Mouse (Mus musculus) urinary bladder, postnatal 0 days (tissue): ENCODE data around the gene Eps8l3. TPM values are rescaled to one million over a fixed set of nuclear protein-coding genes. Genes with fewer than 3 reads are reported as not detected.

Source experiments
- polyA plus RNA-seq: library from polyadenylated mRNA; unstranded; fragments of >200 nt; fragmentation: Nextera tagmentation; extraction: Ambion mirVana; gene quantifications from 2 replicates; pipeline ENCODE4 v1.2.1, GENCODE M21; 2015

Eps8l3 gene
- not detected in 2 replicates for polyA plus RNA-seq

GRCm38 (mm10) chr3:107877005-107877404 lies at the start of gene Eps8l3:
Gene Eps8l3, plus strand, starts transcription at chr3:107877229.

DNA sequence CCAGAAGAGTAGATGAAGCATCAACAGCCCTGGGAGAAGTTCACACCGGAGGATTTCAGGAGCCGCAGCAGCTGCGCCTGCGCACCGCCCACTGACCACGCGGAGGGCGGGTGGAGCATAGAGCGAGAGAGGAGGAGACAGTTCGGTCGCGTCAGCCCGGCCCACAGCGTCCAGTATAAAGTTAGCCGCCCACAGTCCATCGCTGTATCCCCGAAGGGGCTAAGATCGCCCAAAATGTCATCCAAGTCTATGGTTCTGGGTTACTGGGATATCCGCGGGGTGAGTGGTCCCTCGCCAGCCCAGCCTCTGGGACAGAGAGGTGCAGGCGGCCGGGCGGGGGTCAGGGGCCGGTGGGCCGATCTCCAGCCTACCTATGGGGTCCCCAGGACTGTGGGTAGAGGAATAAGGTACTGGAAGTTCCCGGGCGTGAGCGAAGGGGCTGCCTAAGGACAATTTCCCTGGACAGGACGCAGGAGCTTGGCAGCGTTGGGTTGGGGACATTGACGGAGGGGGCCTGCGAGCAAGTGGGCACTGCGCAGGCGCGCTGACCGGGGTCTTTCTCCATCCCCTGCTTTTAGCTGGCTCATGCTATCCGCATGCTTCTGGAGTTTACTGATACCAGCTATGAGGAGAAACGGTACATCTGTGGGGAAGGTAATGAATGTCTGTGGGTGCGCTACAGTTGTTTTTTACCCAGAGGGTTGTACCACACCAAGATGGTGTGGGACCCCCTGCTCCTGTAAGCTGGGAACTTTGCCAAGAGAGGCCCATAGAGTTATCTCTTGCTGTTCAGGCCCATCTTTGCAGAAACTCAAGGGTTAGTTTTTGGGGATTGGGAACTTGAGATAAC lies 18.9 kb downstream of the Eps8l3 start, which contains the start of gene Gstm5:
Gene Gstm5 (plus strand): TSS at position 102 of the 850 bp plus-strand sequence.

DNA sequence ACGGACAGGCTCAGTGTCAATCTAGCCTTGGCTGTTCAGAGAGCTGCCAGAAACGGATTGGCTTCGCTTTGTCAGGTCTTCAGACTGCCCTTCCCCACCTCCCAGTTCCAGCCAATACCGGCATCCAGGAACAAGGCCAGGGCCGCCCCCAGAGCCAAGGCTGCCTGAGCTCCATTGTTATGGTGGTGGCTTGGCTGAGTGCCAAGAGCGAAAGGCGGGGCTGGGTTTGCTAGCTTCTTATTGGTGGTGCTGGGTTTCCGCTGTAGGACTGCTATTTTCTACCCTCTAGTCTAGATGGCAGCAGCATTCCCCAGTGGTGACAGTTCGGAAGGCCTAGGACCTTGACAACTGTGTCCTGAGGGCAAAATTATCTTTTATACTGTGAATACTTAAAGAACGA lies 54.6 kb downstream of the Eps8l3 start, which contains the start of gene Gstm7:
Gene Gstm7 (minus strand): TSS at position 148 of the 400 bp plus-strand sequence.

Other genes with a start within 250 kb of the Eps8l3 start
- not detected in 2 replicates for gene Gm10961, start 245.9 kb upstream of the Eps8l3 start, polyA plus RNA-seq
- 18.0 and 18.3 TPM in 2 replicates for gene Strip1, start 245.5 kb upstream of the Eps8l3 start, polyA plus RNA-seq
- 39.2 and 41.9 TPM in 2 replicates for gene Ahcyl1, start 180.7 kb upstream of the Eps8l3 start, polyA plus RNA-seq
- 21.6 and 26.2 TPM in 2 replicates for gene Csf1, start 116.8 kb upstream of the Eps8l3 start, polyA plus RNA-seq
- 84.8 TPM in 2 replicates for gene Gstm5, start 18.6 kb downstream of the Eps8l3 start, polyA plus RNA-seq
- 1.8 and 2.5 TPM in 2 replicates for gene Gstm7, start 54.6 kb downstream of the Eps8l3 start, polyA plus RNA-seq
- gene Gstm6, start 66.5 kb downstream of the Eps8l3 start, polyA plus RNA-seq, result 2.4 and 2.5 TPM in 2 replicates
- gene Gstm3, start 92.1 kb downstream of the Eps8l3 start, polyA plus RNA-seq, result 0.33 and 0.40 TPM in 2 replicates
- 109 and 123 TPM in 2 replicates for gene Gstm2, start 109.2 kb downstream of the Eps8l3 start, polyA plus RNA-seq
- gene Gstm1, start 140.7 kb downstream of the Eps8l3 start, polyA plus RNA-seq, result 1,712 and 1,836 TPM in 2 replicates
- 58.6 and 63.9 TPM in 2 replicates for gene Gstm4, start 167.7 kb downstream of the Eps8l3 start, polyA plus RNA-seq
- 14.9 and 16.5 TPM in 2 replicates for gene Ampd2, start 209.4 kb downstream of the Eps8l3 start, polyA plus RNA-seq
- gene Gnat2, start 215.6 kb downstream of the Eps8l3 start, polyA plus RNA-seq, result 0.28 and 0.45 TPM in 2 replicates